Mouse (Mus musculus): ENCODE measurements around the gene Slc44a5. TPM values are rescaled to one million over a fixed set of nuclear protein-coding genes. Genes with fewer than 3 reads are reported as not detected.

Slc44a5 gene
- polyA plus RNA-seq, 1 experiment, result 0.12 TPM

GRCm38 (mm10) chr3:154288429-154289069, 315.3 kb downstream of the Slc44a5 start:
- TF ChIP-seq POLR2A (IDR thresholded peaks at IDR 0.05; ENCODE audit: insufficient read depth, low read length), result no peak
- no peak for TF ChIP-seq CTCF (IDR thresholded peaks at IDR 0.05; ENCODE audit: low read depth, low read length)
- TF ChIP-seq EP300 (IDR thresholded peaks at IDR 0.05; ENCODE audit: insufficient read depth, low read depth, low read length), result no peak
- no peaks in the 10 kb centered on the region for H3K36me3 ChIP-seq (ENCODE audit: control insufficient read depth, insufficient read depth, low read length, poor library complexity, severe bottlenecking)
- H3K4me3 ChIP-seq (ENCODE audit: low read depth, low read length), result no peak overlapping the region
- H3K27me3 ChIP-seq (ENCODE audit: control insufficient read depth, insufficient read depth, low read length, poor library complexity, severe bottlenecking), result no peaks in the 10 kb centered on the region
- no peaks in the 10 kb centered on the region for H3K9me3 ChIP-seq (replicated peaks; ENCODE audit: control insufficient read depth, insufficient read depth, low read length, poor library complexity, severe bottlenecking)
- H3K9ac ChIP-seq (ENCODE audit: low read depth, poor library complexity, severe bottlenecking), result no peak overlapping the region
- H3K27ac ChIP-seq (ENCODE audit: insufficient read depth, low read length), result no peak overlapping the region
- H3K4me1 ChIP-seq (ENCODE audit: control insufficient read depth, insufficient read depth, low read length), result no peaks in the 10 kb centered on the region

GRCm38 (mm10) chr3:154290351-154290750, 317.1 kb downstream of the Slc44a5 start:
- Histone ChIP-seq H3K9ac (ENCODE audit: low read depth, poor library complexity, severe bottlenecking) (no peak overlapping the region), H3K4me1 (ENCODE audit: control insufficient read depth, insufficient read depth, low read length) (no peaks in the 10 kb centered on the region), H3K27me3 (ENCODE audit: control insufficient read depth, insufficient read depth, low read length, poor library complexity, severe bottlenecking) (no peaks in the 10 kb centered on the region), H3K4me3 (ENCODE audit: low read depth, low read length) (no peak overlapping the region), H3K9me3 (replicated peaks; ENCODE audit: control insufficient read depth, insufficient read depth, low read length, poor library complexity, severe bottlenecking) (no peaks in the 10 kb centered on the region), H3K27ac (ENCODE audit: insufficient read depth, low read length) (no peak overlapping the region), H3K36me3 (ENCODE audit: control insufficient read depth, insufficient read depth, low read length, poor library complexity, severe bottlenecking) (no peaks in the 10 kb centered on the region)
- TF ChIP-seq POLR2A (IDR thresholded peaks at IDR 0.05; ENCODE audit: insufficient read depth, low read length) (no peak), CTCF (IDR thresholded peaks at IDR 0.05; ENCODE audit: low read depth, low read length) (no peak), EP300 (IDR thresholded peaks at IDR 0.05; ENCODE audit: insufficient read depth, low read depth, low read length) (no peak)

- no peaks in the 10 kb centered on the region for H3K27me3 ChIP-seq (ENCODE audit: control insufficient read depth, insufficient read depth, low read length, poor library complexity, severe bottlenecking)
- H3K4me1 ChIP-seq (ENCODE audit: control insufficient read depth, insufficient read depth, low read length), result no peaks in the 10 kb centered on the region
Measured at GRCm38 (mm10) chr3:154292126-154292525, 318.9 kb downstream of the Slc44a5 start.

GRCm38 (mm10) chr3:154293839-154294490, 320.7 kb downstream of the Slc44a5 start:
- H3K36me3 ChIP-seq (ENCODE audit: control insufficient read depth, insufficient read depth, low read length, poor library complexity, severe bottlenecking), result no peaks in the 10 kb centered on the region

More at GRCm38 (mm10) chr3:154292126-154292525, 318.9 kb downstream of the Slc44a5 start:
- TF ChIP-seq CTCF (IDR thresholded peaks at IDR 0.05; ENCODE audit: low read depth, low read length) (no peak), POLR2A (IDR thresholded peaks at IDR 0.05; ENCODE audit: insufficient read depth, low read length) (no peak), EP300 (IDR thresholded peaks at IDR 0.05; ENCODE audit: insufficient read depth, low read depth, low read length) (no peak)
- no peaks in the 10 kb centered on the region for H3K9me3 ChIP-seq (replicated peaks; ENCODE audit: control insufficient read depth, insufficient read depth, low read length, poor library complexity, severe bottlenecking)
- no peaks in the 10 kb centered on the region for H3K36me3 ChIP-seq (ENCODE audit: control insufficient read depth, insufficient read depth, low read length, poor library complexity, severe bottlenecking)
- no peak overlapping the region for H3K4me3 ChIP-seq (ENCODE audit: low read depth, low read length)
- H3K27ac ChIP-seq (ENCODE audit: insufficient read depth, low read length), result no peak overlapping the region
- no peak overlapping the region for H3K9ac ChIP-seq (ENCODE audit: low read depth, poor library complexity, severe bottlenecking)

GRCm38 (mm10) chr3:154294924-154295834, 321.9 kb downstream of the Slc44a5 start:
- TF ChIP-seq POLR2A (IDR thresholded peaks at IDR 0.05; ENCODE audit: insufficient read depth, low read length) (no peak), EP300 (IDR thresholded peaks at IDR 0.05; ENCODE audit: insufficient read depth, low read depth, low read length) (no peak)
- Histone ChIP-seq H3K9ac (ENCODE audit: low read depth, poor library complexity, severe bottlenecking) (no peak overlapping the region), H3K27ac (ENCODE audit: insufficient read depth, low read length) (no peak overlapping the region), H3K27me3 (ENCODE audit: control insufficient read depth, insufficient read depth, low read length, poor library complexity, severe bottlenecking) (no peaks in the 10 kb centered on the region), H3K4me1 (ENCODE audit: control insufficient read depth, insufficient read depth, low read length) (no peaks in the 10 kb centered on the region), H3K9me3 (replicated peaks; ENCODE audit: control insufficient read depth, insufficient read depth, low read length, poor library complexity, severe bottlenecking) (no peaks in the 10 kb centered on the region), H3K36me3 (ENCODE audit: control insufficient read depth, insufficient read depth, low read length, poor library complexity, severe bottlenecking) (no peaks in the 10 kb centered on the region), H3K4me3 (ENCODE audit: low read depth, low read length) (no peak overlapping the region)

More at GRCm38 (mm10) chr3:154293839-154294490, 320.7 kb downstream of the Slc44a5 start:
- Histone ChIP-seq H3K4me1 (ENCODE audit: control insufficient read depth, insufficient read depth, low read length) (no peaks in the 10 kb centered on the region), H3K9ac (ENCODE audit: low read depth, poor library complexity, severe bottlenecking) (no peak overlapping the region), H3K27ac (ENCODE audit: insufficient read depth, low read length) (no peak overlapping the region), H3K27me3 (ENCODE audit: control insufficient read depth, insufficient read depth, low read length, poor library complexity, severe bottlenecking) (no peaks in the 10 kb centered on the region), H3K4me3 (ENCODE audit: low read depth, low read length) (no peak overlapping the region), H3K9me3 (replicated peaks; ENCODE audit: control insufficient read depth, insufficient read depth, low read length, poor library complexity, severe bottlenecking) (no peaks in the 10 kb centered on the region)
- TF ChIP-seq POLR2A (IDR thresholded peaks at IDR 0.05; ENCODE audit: insufficient read depth, low read length) (no peak), EP300 (IDR thresholded peaks at IDR 0.05; ENCODE audit: insufficient read depth, low read depth, low read length) (no peak), CTCF (IDR thresholded peaks at IDR 0.05; ENCODE audit: low read depth, low read length) (no peak)

Data from ES-Bruce4 (cell line).